Mouse (Mus musculus) lung, adult 2 months (tissue): ENCODE results near the gene Gm10320.

Source experiments
- CTCF ChIP-seq: fragments of 200-500 bp; IDR thresholded peaks from 2 replicates; pipeline ENCODE4 v1.5.1; 2011; ENCODE audit warnings: mild to moderate bottlenecking, low read length, control low read depth; ENCODE audit not compliant: insufficient read depth
- POLR2A ChIP-seq: fragments of 200-500 bp; IDR thresholded peaks from 2 replicates; pipeline ENCODE4 v1.6.1; 2011; ENCODE audit warnings: low read depth, mild to moderate bottlenecking, control low read depth, low read length, borderline replicate concordance; ENCODE audit errors: extremely low read depth

DNA sequence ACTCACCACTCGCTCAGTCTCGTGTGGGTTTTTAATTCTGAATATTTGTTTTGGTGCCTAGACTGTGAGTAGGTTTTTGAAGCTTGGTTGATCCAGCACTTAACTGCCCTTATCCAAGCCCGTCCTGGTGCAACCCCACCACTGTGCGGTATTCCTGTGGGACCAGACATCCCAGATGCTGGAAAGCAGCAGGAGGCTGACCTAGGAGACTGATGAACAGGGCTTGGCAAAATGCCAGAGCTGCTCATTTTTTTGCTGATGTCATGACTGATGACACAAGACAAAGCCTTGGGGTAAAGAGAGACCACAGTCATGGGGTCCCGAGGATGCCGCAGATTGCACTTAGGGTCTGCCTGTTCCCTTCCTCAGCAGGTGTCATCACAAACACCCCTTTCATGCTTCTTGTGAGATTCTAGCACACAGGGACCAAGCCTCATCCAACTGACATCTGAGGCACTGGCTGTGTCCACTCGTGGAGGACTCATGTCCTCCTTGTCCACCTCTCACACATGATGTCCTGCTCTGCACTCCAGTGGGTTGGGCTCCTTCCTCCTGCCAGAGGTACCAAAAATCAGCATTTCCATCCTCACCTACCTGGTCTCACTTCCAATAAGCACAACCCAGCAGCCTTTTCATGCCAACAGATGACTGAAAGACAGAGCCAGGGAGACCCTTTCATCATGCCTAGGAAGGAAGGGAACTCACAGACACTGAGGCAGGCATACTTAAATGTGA is 46.2 kb downstream of the Gm10320 start:
- TF ChIP-seq CTCF: no peak
- no peak for TF ChIP-seq POLR2A
